Mouse (Mus musculus): ENCODE measurements around the gene Scn10a. TPM values are rescaled to one million over a fixed set of nuclear protein-coding genes. Genes with fewer than 3 reads are reported as not detected.

Scn10a gene
- polyA plus RNA-seq, 1 experiment from 2014 or later = not detected

DNA sequence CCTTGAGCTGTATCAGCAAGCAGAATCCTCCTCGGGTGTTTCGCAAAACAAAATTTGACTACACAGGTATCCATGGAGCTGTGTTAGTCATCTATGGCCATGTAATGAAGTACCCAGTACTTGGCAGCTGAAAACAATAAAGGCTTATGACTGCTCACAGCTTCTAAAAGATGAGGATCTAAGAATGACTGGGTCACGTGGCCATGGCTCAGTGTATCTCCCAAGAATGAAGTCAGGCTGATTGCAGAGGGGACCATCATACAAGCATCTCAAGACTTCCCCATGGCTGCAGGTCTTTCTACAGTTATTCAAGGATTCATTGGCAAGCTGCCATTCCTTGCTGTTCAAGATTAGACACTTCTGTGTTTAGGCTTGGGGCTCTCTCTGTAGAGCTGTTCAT is 24.2 kb upstream of the Scn10a start:
- Histone ChIP-seq H3K4me3 (replicated peaks; ENCODE audit: low read depth, low read length) (no peak overlapping the region), H3K36me3 (ENCODE audit: insufficient read depth, low read length) (no peaks in the 10 kb centered on the region), H3K9me3 (replicated peaks; ENCODE audit: low read length) (no peaks in the 10 kb centered on the region), H3K4me1 (replicated peaks; ENCODE audit: insufficient read depth, low read length) (no peaks in the 10 kb centered on the region), H3K27me3 (ENCODE audit: insufficient read depth, low read length) (no peaks in the 10 kb centered on the region), H3K27ac (no peak overlapping the region), H3K9ac (ENCODE audit: low read depth, low read length) (no peak overlapping the region), H3K4me2 (ENCODE audit: low read length) (no peak overlapping the region)
- no peak for ATAC-seq (replicated peaks; ENCODE audit: low FRiP score, low read depth)
- DNase-seq (ENCODE audit: low spot score) = no peak
- TF ChIP-seq CTCF (IDR thresholded peaks at IDR 0.05; ENCODE audit: low read depth) = no peak
- WGBS = 76% methylated on average over 3 of the region's 3 CpGs

DNA sequence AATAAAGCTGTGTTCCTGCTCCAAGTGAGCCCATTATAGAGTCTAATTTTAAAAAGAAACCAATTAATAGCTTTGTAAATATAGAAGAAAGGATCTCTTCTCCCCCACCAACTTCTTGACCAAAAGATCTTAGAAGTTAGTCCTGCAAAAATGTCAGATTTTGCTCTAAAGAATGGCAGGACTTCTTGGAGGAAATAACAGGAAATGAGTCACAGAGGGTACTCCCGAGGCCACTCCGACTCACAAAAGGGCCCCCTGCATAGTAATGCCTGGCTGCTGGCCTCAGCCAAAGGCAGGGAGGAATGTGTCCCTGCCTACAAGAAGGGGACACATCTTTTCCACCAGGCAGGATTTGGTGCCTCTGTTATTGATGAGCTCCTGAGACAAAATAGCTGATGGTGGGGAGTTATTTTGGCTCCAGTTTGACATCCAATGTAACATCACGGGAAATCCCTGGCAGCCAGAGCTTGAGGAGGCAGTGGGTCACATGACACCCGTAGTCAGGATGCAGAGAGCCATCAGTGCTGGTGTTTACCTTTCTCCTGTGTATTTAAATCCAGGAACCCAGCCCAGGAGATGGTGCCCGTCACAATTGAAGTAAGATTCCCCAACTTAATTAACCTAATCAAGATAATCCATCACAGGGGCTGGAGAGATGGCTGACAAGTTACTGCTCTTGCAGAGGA is 22.1 kb upstream of the Scn10a start:
- H3K4me2 ChIP-seq (ENCODE audit: low read length) = no peak overlapping the region
- TF ChIP-seq CTCF (IDR thresholded peaks at IDR 0.05; ENCODE audit: low read depth) = no peak
- H3K4me1 ChIP-seq (replicated peaks; ENCODE audit: insufficient read depth, low read length) = no peaks in the 10 kb centered on the region
- no peaks in the 10 kb centered on the region for H3K9me3 ChIP-seq (replicated peaks; ENCODE audit: low read length)
- DNase-seq (ENCODE audit: low spot score) (no peak), ATAC-seq (replicated peaks; ENCODE audit: low FRiP score, low read depth) (no peak)
- H3K9ac ChIP-seq (ENCODE audit: low read depth, low read length) = no peak overlapping the region
- no peaks in the 10 kb centered on the region for H3K36me3 ChIP-seq (ENCODE audit: insufficient read depth, low read length)
- 37% methylated on average over 5 of the region's 5 CpGs for WGBS
- H3K27ac ChIP-seq = no peak overlapping the region
- no peaks in the 10 kb centered on the region for H3K27me3 ChIP-seq (ENCODE audit: insufficient read depth, low read length)
- H3K4me3 ChIP-seq (replicated peaks; ENCODE audit: low read depth, low read length) = no peak overlapping the region

DNA sequence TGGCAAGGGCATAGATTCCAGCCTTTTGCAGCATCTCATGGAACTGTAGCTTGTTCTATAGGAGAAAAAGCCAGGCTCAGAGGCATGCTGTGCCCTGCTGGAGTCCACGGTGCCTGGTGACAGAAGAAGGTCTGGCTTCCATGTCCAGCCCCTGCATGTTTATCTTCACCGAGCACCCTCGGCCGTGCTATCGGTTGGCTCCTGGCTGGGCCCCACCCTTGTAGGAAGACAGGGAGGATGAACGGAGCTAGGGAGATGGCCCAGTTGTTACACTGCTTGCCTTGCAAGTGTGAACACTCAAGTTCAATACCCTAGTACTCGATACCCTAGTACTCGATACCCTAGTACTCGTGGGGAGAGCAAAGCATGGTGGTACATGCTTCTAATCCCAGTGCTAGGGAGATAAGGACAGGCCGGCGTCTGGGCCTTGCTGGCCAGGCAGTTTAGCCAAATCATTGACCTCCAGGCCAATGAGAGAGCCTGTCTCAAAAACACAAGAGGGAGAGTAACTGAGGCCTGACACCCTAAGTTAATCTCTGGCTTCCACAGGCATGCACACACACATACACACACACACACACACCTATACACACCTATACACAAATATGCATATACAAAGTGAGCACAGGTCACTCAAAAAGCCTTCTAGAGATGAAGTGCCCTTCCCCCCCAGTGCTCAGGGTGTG is 9.4 kb upstream of the Scn10a start:
- no peak for TF ChIP-seq CTCF (IDR thresholded peaks at IDR 0.05; ENCODE audit: low read depth)
- no peak overlapping the region for H3K4me2 ChIP-seq (ENCODE audit: low read length)
- no peaks in the 10 kb centered on the region for H3K9me3 ChIP-seq (replicated peaks; ENCODE audit: low read length)
- no peaks in the 10 kb centered on the region for H3K27me3 ChIP-seq (ENCODE audit: insufficient read depth, low read length)
- no peaks in the 10 kb centered on the region for H3K36me3 ChIP-seq (ENCODE audit: insufficient read depth, low read length)
- ATAC-seq (replicated peaks; ENCODE audit: low FRiP score, low read depth) (no peak), DNase-seq (ENCODE audit: low spot score) (no peak)
- no peak overlapping the region for H3K4me3 ChIP-seq (replicated peaks; ENCODE audit: low read depth, low read length)
- H3K27ac ChIP-seq = no peak overlapping the region
- WGBS = 91% methylated on average over 11 of the region's 11 CpGs
- no peak overlapping the region for H3K9ac ChIP-seq (ENCODE audit: low read depth, low read length)
- no peaks in the 10 kb centered on the region for H3K4me1 ChIP-seq (replicated peaks; ENCODE audit: insufficient read depth, low read length)

DNA sequence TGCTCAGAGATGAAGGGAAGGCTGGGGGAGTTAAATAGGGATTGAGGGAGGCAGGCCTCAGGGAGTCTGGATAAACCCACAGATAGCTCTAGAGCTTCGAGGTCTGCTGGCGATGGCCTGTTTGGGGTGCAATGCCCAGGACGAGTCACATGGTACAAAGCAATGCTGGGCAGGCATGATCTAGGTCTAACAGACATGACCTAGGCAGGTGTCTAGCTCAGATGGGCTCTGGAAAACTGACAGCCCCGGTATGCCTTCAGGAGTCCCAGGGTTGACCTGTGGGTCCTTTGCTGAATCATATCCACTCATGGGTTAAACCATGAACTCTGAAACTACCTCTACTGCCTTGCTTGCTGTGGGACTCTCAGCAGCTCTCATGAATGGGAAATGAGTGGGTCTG is 7.9 kb upstream of the Scn10a start:
- H3K4me1 ChIP-seq (replicated peaks; ENCODE audit: insufficient read depth, low read length) = no peaks in the 10 kb centered on the region
- H3K36me3 ChIP-seq (ENCODE audit: insufficient read depth, low read length) = no peaks in the 10 kb centered on the region
- TF ChIP-seq CTCF (IDR thresholded peaks at IDR 0.05; ENCODE audit: low read depth) = no peak
- 88% methylated on average over 4 of the region's 4 CpGs for WGBS
- no peaks in the 10 kb centered on the region for H3K9me3 ChIP-seq (replicated peaks; ENCODE audit: low read length)
- no peak overlapping the region for H3K4me2 ChIP-seq (ENCODE audit: low read length)
- no peak overlapping the region for H3K27ac ChIP-seq
- H3K9ac ChIP-seq (ENCODE audit: low read depth, low read length) = no peak overlapping the region
- no peak for ATAC-seq (replicated peaks; ENCODE audit: low FRiP score, low read depth)
- no peak for DNase-seq (ENCODE audit: low spot score)
- no peaks in the 10 kb centered on the region for H3K27me3 ChIP-seq (ENCODE audit: insufficient read depth, low read length)
- no peak overlapping the region for H3K4me3 ChIP-seq (replicated peaks; ENCODE audit: low read depth, low read length)

DNA sequence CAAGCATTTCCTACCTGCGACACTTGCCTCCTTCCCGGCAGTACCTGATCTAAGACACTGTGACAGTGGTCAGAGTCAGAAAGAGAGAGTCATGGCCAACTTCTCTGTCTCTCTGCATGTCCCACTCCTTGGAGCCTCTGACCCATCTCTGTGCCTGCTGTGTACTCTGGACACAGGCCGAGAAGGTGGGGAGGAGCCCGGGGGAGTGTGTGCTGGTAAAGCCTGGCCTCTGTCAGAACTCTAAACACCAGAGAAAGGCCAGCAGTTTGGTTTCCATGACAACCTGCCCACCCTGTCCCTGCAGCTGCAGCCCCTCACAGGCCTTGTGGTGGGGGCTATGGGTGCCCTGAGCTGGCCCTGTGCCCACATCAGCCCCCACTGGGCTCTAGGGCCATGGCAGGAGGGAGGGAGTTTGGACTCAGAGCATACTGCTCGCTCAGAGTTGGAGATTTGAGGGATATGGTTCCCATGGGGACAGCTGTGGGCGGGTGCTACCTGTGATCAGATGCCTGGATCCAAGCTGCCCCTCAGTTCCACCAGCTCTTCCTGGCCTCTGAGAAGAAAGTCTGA is 6.3 kb upstream of the Scn10a start:
- no peak overlapping the region for H3K4me3 ChIP-seq (replicated peaks; ENCODE audit: low read depth, low read length)
- H3K4me2 ChIP-seq (ENCODE audit: low read length) = no peak overlapping the region
- no peaks in the 10 kb centered on the region for H3K4me1 ChIP-seq (replicated peaks; ENCODE audit: insufficient read depth, low read length)
- H3K36me3 ChIP-seq (ENCODE audit: insufficient read depth, low read length) = no peaks in the 10 kb centered on the region
- no peaks in the 10 kb centered on the region for H3K27me3 ChIP-seq (ENCODE audit: insufficient read depth, low read length)
- no peak for TF ChIP-seq CTCF (IDR thresholded peaks at IDR 0.05; ENCODE audit: low read depth)
- DNase-seq (ENCODE audit: low spot score) = no peak
- H3K27ac ChIP-seq = no peak overlapping the region
- no peak overlapping the region for H3K9ac ChIP-seq (ENCODE audit: low read depth, low read length)
- no peak for ATAC-seq (replicated peaks; ENCODE audit: low FRiP score, low read depth)
- 47% methylated on average over 6 of the region's 6 CpGs for WGBS
- no peaks in the 10 kb centered on the region for H3K9me3 ChIP-seq (replicated peaks; ENCODE audit: low read length)

DNA sequence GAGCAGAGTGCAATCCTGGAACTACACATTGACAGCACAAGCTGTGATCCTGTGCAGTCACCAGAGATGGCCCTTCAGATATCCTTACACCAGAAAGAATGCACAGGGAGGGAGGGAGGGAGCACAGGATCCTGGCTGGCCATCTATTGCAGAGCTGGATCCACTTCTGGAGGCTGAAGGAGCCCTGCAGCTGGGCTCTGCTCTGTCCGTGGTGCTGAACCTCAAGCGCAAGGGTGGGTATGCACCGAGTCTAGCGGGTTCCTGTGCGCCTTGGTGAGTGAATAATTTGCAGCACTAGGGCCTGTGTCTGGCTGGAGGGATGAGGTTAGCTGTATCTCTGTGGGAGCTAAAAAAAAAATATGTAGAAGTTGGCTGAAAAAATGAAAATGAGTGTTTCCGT is 12.4 kb downstream of the Scn10a start:
- ATAC-seq (replicated peaks; ENCODE audit: low FRiP score, low read depth) = no peak
- DNase-seq (ENCODE audit: low spot score) = peak; percentile 92
- no peak overlapping the region for H3K4me2 ChIP-seq (ENCODE audit: low read length)
- no peak for TF ChIP-seq CTCF (IDR thresholded peaks at IDR 0.05; ENCODE audit: low read depth)
- no peak overlapping the region for H3K27ac ChIP-seq
- H3K4me1 ChIP-seq (replicated peaks; ENCODE audit: insufficient read depth, low read length) = no peaks in the 10 kb centered on the region
- H3K9me3 ChIP-seq (replicated peaks; ENCODE audit: low read length) = no peaks in the 10 kb centered on the region
- no peaks in the 10 kb centered on the region for H3K27me3 ChIP-seq (ENCODE audit: insufficient read depth, low read length)
- no peaks in the 10 kb centered on the region for H3K36me3 ChIP-seq (ENCODE audit: insufficient read depth, low read length)
- no peak overlapping the region for H3K9ac ChIP-seq (ENCODE audit: low read depth, low read length)
- 10% methylated on average over 6 of the region's 6 CpGs for WGBS
- H3K4me3 ChIP-seq (replicated peaks; ENCODE audit: low read depth, low read length) = no peak overlapping the region
